Mouse (Mus musculus) hindbrain, embryonic 16.5 days (tissue): ENCODE measurements around the gene Zfp784. TPM values are rescaled to one million over a fixed set of nuclear protein-coding genes. Genes with fewer than 3 reads are reported as not detected.
A peak's percentile ranks its signal among the peaks of the same experiment; 100 is the strongest.

ENCODE experiments used
- ATAC-seq: fragments of 200-750 bp; cut with Nextera tagmentation; 2 replicates; pipeline ENCODE4 v1.8.0; 2017; ENCODE audit warnings: moderate TSS enrichment, moderate library complexity
- H3K27ac ChIP-seq: fragments of 300-500 bp; sonication (generic); 2 replicates; pipeline ENCODE4 v1.5.1; 2014; ENCODE audit warnings: low read depth, mild to moderate bottlenecking, control low read depth, low read length, moderate library complexity
- H3K27me3 ChIP-seq: fragments of 300-500 bp; sonication (generic); replicated peaks from 2 replicates; pipeline ENCODE4 v1.6.1; 2014; ENCODE audit warnings: low read length; ENCODE audit not compliant: control insufficient read depth, insufficient read depth
- H3K36me3 ChIP-seq: fragments of 300-500 bp; sonication (generic); 2 replicates; pipeline ENCODE4 v1.6.1; 2014; ENCODE audit warnings: mild to moderate bottlenecking, low read length, moderate library complexity, mixed read lengths; ENCODE audit not compliant: control insufficient read depth, insufficient read depth
- H3K4me1 ChIP-seq: fragments of 300-500 bp; sonication (generic); 2 replicates; pipeline ENCODE4 v1.6.1; 2014; ENCODE audit warnings: low read depth, low read length; ENCODE audit not compliant: control insufficient read depth, insufficient read depth
- H3K4me2 ChIP-seq: fragments of 300-500 bp; sonication (generic); 2 replicates; pipeline ENCODE4 v1.6.1; 2014; ENCODE audit warnings: mild to moderate bottlenecking, low read length, control low read depth, moderate library complexity
- H3K4me3 ChIP-seq: fragments of 300-500 bp; sonication (generic); 2 replicates; pipeline ENCODE4 v1.5.1; 2014; ENCODE audit warnings: mild to moderate bottlenecking, low read length, control low read depth, moderate library complexity
- H3K9ac ChIP-seq: fragments of 300-500 bp; sonication (generic); 2 replicates; pipeline ENCODE4 v1.6.1; 2014; ENCODE audit warnings: low read depth, mild to moderate bottlenecking, control low read depth, low read length, moderate library complexity
- H3K9me3 ChIP-seq: fragments of 300-500 bp; sonication (generic); 2 replicates; pipeline ENCODE4 v1.6.1; 2014; ENCODE audit warnings: mild to moderate bottlenecking, low read length, moderate library complexity; ENCODE audit not compliant: control insufficient read depth
- WGBS: fragments of 180-500 bp; shearing (Covaris S2); extraction: QIAGEN DNeasy Blood & Tissue Kit; methylation state at CpG from one replicate; pipeline ENCODE4 v1.1.7; 2014; 5-methylcytosine and 5-hydroxymethylcytosine counted together
- polyA plus RNA-seq: library from polyadenylated mRNA; unstranded; fragments of >200 nt; fragmentation: Nextera tagmentation; extraction: Ambion mirVana; gene quantifications from 2 replicates; pipeline ENCODE4 v1.2.1, GENCODE M21; 2015

Gene Zfp784
- polyA plus RNA-seq, 1 experiment from 2014 or later, result 9.7 TPM

GRCm38 (mm10) chr7:4993347-4993998, 44.8 kb downstream of the Zfp784 start:
- no peaks in the 10 kb centered on the region for H3K27me3 ChIP-seq
- peak overlapping the region; percentile 43 for H3K9ac ChIP-seq
- H3K9me3 ChIP-seq, result peaks cover 5% of the 10 kb centered on the region; the same call in 1 of the 2 replicates
- 41% methylated on average over 55 of the region's 55 CpGs for WGBS
- no peak for ATAC-seq
- no peak overlapping the region for H3K27ac ChIP-seq
- peak overlapping the region; percentile 93 for H3K4me2 ChIP-seq
- peaks cover 18% of the 10 kb centered on the region for H3K36me3 ChIP-seq
- peak overlapping the region; percentile 56 for H3K4me3 ChIP-seq
- peaks cover 29% of the 10 kb centered on the region for H3K4me1 ChIP-seq

GRCm38 (mm10) chr7:4988250-4988649, 50.0 kb downstream of the Zfp784 start:
- Histone ChIP-seq H3K27me3 (no peaks in the 10 kb centered on the region), H3K9me3 (peaks cover 3% of the 10 kb centered on the region; the same call in 1 of the 2 replicates), H3K36me3 (peaks cover 12% of the 10 kb centered on the region), H3K27ac (no peak overlapping the region), H3K4me1 (peaks cover 3% of the 10 kb centered on the region), H3K4me3 (no peak overlapping the region), H3K9ac (no peak overlapping the region), H3K4me2 (no peak overlapping the region)
- ATAC-seq, result no peak
- 52% methylated on average over 2 of the region's 2 CpGs for WGBS

Other genes with a start within 250 kb of the Zfp784 start
- 6.8 and 9.2 TPM in 2 replicates for gene Tmem238, start 248.8 kb downstream of the Zfp784 start, polyA plus RNA-seq
- gene Rpl28, start 245.6 kb downstream of the Zfp784 start, polyA plus RNA-seq, result 206 and 212 TPM in 2 replicates
- 250 and 253 TPM in 2 replicates for gene Ube2s, start 225.9 kb downstream of the Zfp784 start, polyA plus RNA-seq
- gene Shisa7, start 193.8 kb downstream of the Zfp784 start, polyA plus RNA-seq, result 9.9 and 10.0 TPM in 2 replicates
- 4.2 and 4.6 TPM in 2 replicates for gene Isoc2b, start 168.2 kb downstream of the Zfp784 start, polyA plus RNA-seq
- gene Isoc2a, start 161.3 kb downstream of the Zfp784 start, polyA plus RNA-seq, result 0.89 and 0.93 TPM in 2 replicates
- gene Gm36210, start 131.9 kb downstream of the Zfp784 start, polyA plus RNA-seq, result 0.48 and 0.52 TPM in 2 replicates
- gene Zfp628, start 123.2 kb downstream of the Zfp784 start, polyA plus RNA-seq, result 3.2 and 4.2 TPM in 2 replicates
- 35.2 and 39.3 TPM in 2 replicates for gene Nat14, start 116.4 kb downstream of the Zfp784 start, polyA plus RNA-seq
- gene Ssc5d, start 112.7 kb downstream of the Zfp784 start, polyA plus RNA-seq, result 1.1 and 2.4 TPM in 2 replicates
- 0.14 TPM in 1 of 2 replicates, not detected in the other for gene Sbk2, start 74.0 kb downstream of the Zfp784 start, polyA plus RNA-seq
- 0.70 and 0.71 TPM in 2 replicates for gene Sbk3, start 67.3 kb downstream of the Zfp784 start, polyA plus RNA-seq
- 49.2 and 53.5 TPM in 2 replicates for gene Zfp579, start 42.3 kb downstream of the Zfp784 start, polyA plus RNA-seq
- 8.0 and 9.3 TPM in 2 replicates for gene Zfp524, start 24.0 kb downstream of the Zfp784 start, polyA plus RNA-seq
- gene Fiz1, start 23.7 kb downstream of the Zfp784 start, polyA plus RNA-seq, result 28.8 and 34.4 TPM in 2 replicates
- 0.18 and 1.2 TPM in 2 replicates for gene Gm44973, start 22.9 kb downstream of the Zfp784 start, polyA plus RNA-seq
- gene Zfp865, start 18.1 kb downstream of the Zfp784 start, polyA plus RNA-seq, result 5.8 and 6.9 TPM in 2 replicates
- gene Ccdc106, start 17.9 kb downstream of the Zfp784 start, polyA plus RNA-seq, result 67.3 and 74.5 TPM in 2 replicates
- gene 4632433K11Rik, start 4.3 kb downstream of the Zfp784 start, polyA plus RNA-seq, result not detected in 2 replicates
- gene Zfp580, start 13.1 kb upstream of the Zfp784 start, polyA plus RNA-seq, result 103 and 108 TPM in 2 replicates
- 91.8 and 103 TPM in 2 replicates for gene U2af2, start 23.7 kb upstream of the Zfp784 start, polyA plus RNA-seq
- 115 and 124 TPM in 2 replicates for gene Epn1, start 41.8 kb upstream of the Zfp784 start, polyA plus RNA-seq
- gene Rfpl4, start 78.5 kb upstream of the Zfp784 start, polyA plus RNA-seq, result not detected in 2 replicates
- 0.67 and 0.95 TPM in 2 replicates for gene Rasl2-9, start 87.5 kb upstream of the Zfp784 start, polyA plus RNA-seq
- not detected in 2 replicates for gene Vmn1r55, start 111.2 kb upstream of the Zfp784 start, polyA plus RNA-seq
- not detected in 2 replicates for gene Vmn1r56, start 158.3 kb upstream of the Zfp784 start, polyA plus RNA-seq
- not detected in 2 replicates for gene Vmn1r57, start 180.0 kb upstream of the Zfp784 start, polyA plus RNA-seq